Mouse (Mus musculus) forebrain, postnatal 0 days (tissue): Measurements from ENCODE around the gene Bace2. TPM values are rescaled to one million over a fixed set of nuclear protein-coding genes. Genes with fewer than 3 reads are reported as not detected.

ENCODE experiments used
- ATAC-seq: fragments of 200-750 bp; cut with Nextera tagmentation; 2 replicates; pipeline ENCODE4 v1.8.0; 2017; ENCODE audit warnings: mild to moderate bottlenecking, moderate library complexity
- DNase-seq: peaks from one replicate; pipeline ENCODE4 v3.0.0-alpha.2; 2015
- H3K27ac ChIP-seq: fragments of 300-500 bp; sonication (generic); 2 replicates; pipeline ENCODE4 v1.5.1; 2014; ENCODE audit warnings: low read depth, mild to moderate bottlenecking, antibody characterized with exemption, low read length, moderate library complexity, mixed read lengths
- H3K27me3 ChIP-seq: fragments of 300-500 bp; sonication (generic); 2 replicates; pipeline ENCODE4 v1.6.1; 2014; ENCODE audit warnings: mild to moderate bottlenecking, low read length, mixed read lengths; ENCODE audit not compliant: insufficient read depth
- H3K36me3 ChIP-seq: fragments of 300-500 bp; sonication (generic); 2 replicates; pipeline ENCODE4 v1.6.1; 2014; ENCODE audit warnings: mild to moderate bottlenecking, moderate library complexity; ENCODE audit not compliant: insufficient read depth
- H3K4me1 ChIP-seq: fragments of 300-500 bp; sonication (generic); 2 replicates; pipeline ENCODE4 v1.6.1; 2014; ENCODE audit warnings: antibody characterized with exemption; ENCODE audit not compliant: insufficient read depth
- H3K4me2 ChIP-seq: fragments of 300-500 bp; sonication (generic); 2 replicates; pipeline ENCODE4 v1.6.1; 2014; ENCODE audit warnings: low read depth, mild to moderate bottlenecking, moderate library complexity
- H3K4me3 ChIP-seq: fragments of 300-500 bp; sonication (generic); 2 replicates; pipeline ENCODE4 v1.5.1; 2014; ENCODE audit warnings: low read depth, low read length, mixed read lengths
- H3K9ac ChIP-seq: fragments of 300-500 bp; sonication (generic); 2 replicates; pipeline ENCODE4 v1.6.1; 2014; ENCODE audit warnings: mild to moderate bottlenecking
- H3K9me3 ChIP-seq: fragments of 300-500 bp; sonication (generic); 2 replicates; pipeline ENCODE4 v1.6.1; 2016; ENCODE audit warnings: low read length
- CTCF ChIP-seq: sonication (generic); IDR thresholded peaks from 2 replicates; pipeline ENCODE4 v1.5.1; 2016; ENCODE audit warnings: antibody characterized with exemption, control low read depth, low read depth
- WGBS: fragments of 180-500 bp; shearing (Covaris S2); extraction: QIAGEN DNeasy Blood & Tissue Kit; methylation state at CpG from one replicate; pipeline ENCODE4 v1.1.7; 2014; 5-methylcytosine and 5-hydroxymethylcytosine counted together
- polyA plus RNA-seq: library from polyadenylated mRNA; unstranded; fragments of >200 nt; fragmentation: Nextera tagmentation; extraction: Ambion mirVana; gene quantifications from 2 replicates; pipeline ENCODE4 v1.2.1, GENCODE M21; 2015
- total RNA-seq: library from RNA; depleted of rRNA; stranded (reverse); fragments of >200 nt; gene quantifications from 2 replicates; pipeline ENCODE4 v1.2.3, GENCODE M21; 2014

Gene Bace2
- total and polyA plus RNA-seq, 2 experiments from 2014 or later: 2.2 to 5.9 TPM

- H3K27me3 ChIP-seq: no peaks in the 10 kb centered on the region
- WGBS: 52% methylated on average over 14 of the region's 14 CpGs
- peak; percentile 38; the same call in 1 of the 2 replicates for ATAC-seq
Measured at GRCm38 (mm10) chr16:97443670-97444263, 87.2 kb downstream of the Bace2 start.

GRCm38 (mm10) chr16:97447386-97447785 is 90.8 kb downstream of the Bace2 start:
- H3K9ac ChIP-seq: no peak overlapping the region
- H3K4me2 ChIP-seq: no peak overlapping the region
- no peaks in the 10 kb centered on the region for H3K4me1 ChIP-seq
- H3K36me3 ChIP-seq: no peaks in the 10 kb centered on the region
- no peaks in the 10 kb centered on the region for H3K27me3 ChIP-seq
- no peak overlapping the region for H3K4me3 ChIP-seq
- no peak for ATAC-seq
- DNase-seq: no peak
- H3K9me3 ChIP-seq: no peaks in the 10 kb centered on the region
- H3K27ac ChIP-seq: no peak overlapping the region
- no peak for TF ChIP-seq CTCF

More at GRCm38 (mm10) chr16:97443670-97444263, 87.2 kb downstream of the Bace2 start:
- Histone ChIP-seq H3K4me1 (no peaks in the 10 kb centered on the region), H3K36me3 (no peaks in the 10 kb centered on the region), H3K4me2 (no peak overlapping the region), H3K27ac (no peak overlapping the region), H3K4me3 (no peak overlapping the region), H3K9ac (no peak overlapping the region), H3K9me3 (no peaks in the 10 kb centered on the region)
- peak; percentile 83 for TF ChIP-seq CTCF
- DNase-seq: peak; percentile 70

GRCm38 (mm10) chr16:97459831-97460230 is 103.3 kb downstream of the Bace2 start:
- Histone ChIP-seq H3K4me2 (no peak overlapping the region), H3K27ac (no peak overlapping the region), H3K27me3 (no peaks in the 10 kb centered on the region), H3K4me3 (no peak overlapping the region), H3K9ac (no peak overlapping the region), H3K9me3 (no peaks in the 10 kb centered on the region), H3K36me3 (no peaks in the 10 kb centered on the region), H3K4me1 (no peaks in the 10 kb centered on the region)
- DNase-seq: no peak
- no peak for ATAC-seq
- WGBS: 78% methylated on average over 1 of the region's 1 CpGs
- TF ChIP-seq CTCF: no peak

GRCm38 (mm10) chr16:97461271-97461670 is 104.7 kb downstream of the Bace2 start:
- no peak for ATAC-seq
- no peaks in the 10 kb centered on the region for H3K4me1 ChIP-seq
- H3K27me3 ChIP-seq: no peaks in the 10 kb centered on the region
- H3K4me3 ChIP-seq: no peak overlapping the region
- H3K36me3 ChIP-seq: no peaks in the 10 kb centered on the region
- H3K9ac ChIP-seq: no peak overlapping the region
- WGBS: 66% methylated on average over 2 of the region's 2 CpGs
- TF ChIP-seq CTCF: no peak
- H3K4me2 ChIP-seq: no peak overlapping the region
- no peaks in the 10 kb centered on the region for H3K9me3 ChIP-seq
- DNase-seq: no peak
- H3K27ac ChIP-seq: no peak overlapping the region

- H3K36me3 ChIP-seq: no peaks in the 10 kb centered on the region
- ATAC-seq (no peak), DNase-seq (no peak)
- no peak within 1 kb of the TSS for H3K27ac ChIP-seq
- H3K9me3 ChIP-seq: no peaks in the 10 kb centered on the region
- 21% methylated on average over 4 of the region's 4 CpGs for WGBS
- no peaks in the 10 kb centered on the region for H3K4me1 ChIP-seq
- H3K9ac ChIP-seq: no peak within 1 kb of the TSS
- TF ChIP-seq CTCF: no peak
- no peak within 1 kb of the TSS for H3K4me3 ChIP-seq
- no peaks in the 10 kb centered on the region for H3K27me3 ChIP-seq
- no peak within 1 kb of the TSS for H3K4me2 ChIP-seq
Measured at GRCm38 (mm10) chr16:97462481-97463181, 106.1 kb downstream of the Bace2 start, which contains the start of gene Mx1. Gene Mx1, minus strand, starts transcription at chr16:97462907.

GRCm38 (mm10) chr16:97466182-97466957 is 109.8 kb downstream of the Bace2 start:
- Histone ChIP-seq H3K27me3 (no peaks in the 10 kb centered on the region), H3K4me2 (no peak overlapping the region), H3K9me3 (no peaks in the 10 kb centered on the region), H3K36me3 (no peaks in the 10 kb centered on the region), H3K27ac (no peak overlapping the region), H3K4me3 (no peak overlapping the region), H3K4me1 (no peaks in the 10 kb centered on the region), H3K9ac (no peak overlapping the region)
- peak; percentile 79 for TF ChIP-seq CTCF
- DNase-seq (peak; percentile 27), ATAC-seq (peak; percentile 40; the same call in 1 of the 2 replicates)
- WGBS: 57% methylated on average over 4 of the region's 4 CpGs

- no peak overlapping the region for H3K9ac ChIP-seq
- no peak for TF ChIP-seq CTCF
- no peaks in the 10 kb centered on the region for H3K36me3 ChIP-seq
- 76% methylated on average over 3 of the region's 3 CpGs for WGBS
- H3K4me1 ChIP-seq: no peaks in the 10 kb centered on the region
- H3K27me3 ChIP-seq: no peaks in the 10 kb centered on the region
- no peaks in the 10 kb centered on the region for H3K9me3 ChIP-seq
- no peak for DNase-seq
- H3K27ac ChIP-seq: no peak overlapping the region
- no peak overlapping the region for H3K4me2 ChIP-seq
- H3K4me3 ChIP-seq: no peak overlapping the region
- no peak for ATAC-seq
Measured at GRCm38 (mm10) chr16:97467472-97467871, 110.9 kb downstream of the Bace2 start.
